Mouse (Mus musculus) layer of hippocampus, adult 2 months (tissue): ENCODE data around the gene Gmip. TPM values are rescaled to one million over a fixed set of nuclear protein-coding genes. Genes with fewer than 3 reads are reported as not detected.

Source experiments
- DNase-seq, 2 experiments: peaks; one replicate each; pipeline ENCODE4 v3.0.0; 2022; ENCODE audit warnings: low spot score in 2 of 2
- H3K27ac ChIP-seq: fragments of 200-600 bp; 2 replicates; pipeline ENCODE4 v1.8.1; 2022
- H3K4me3 ChIP-seq: fragments of 200-600 bp; 2 replicates; pipeline ENCODE4 v1.8.1; 2022; ENCODE audit warnings: mild to moderate bottlenecking
- CTCF ChIP-seq: fragments of 200-600 bp; conservative IDR thresholded peaks from 2 replicates; pipeline ENCODE4 v1.8.1; 2022; ENCODE audit warnings: antibody characterized with exemption, mild to moderate bottlenecking, moderate library complexity
- total RNA-seq, 2 experiments: library from RNA; stranded (reverse); gene quantifications; 2 replicates each; pipeline ENCODE4 v1.2.3; 2021

Gene Gmip
- total RNA-seq, 2 experiments from 2014 or later, result 11.1 to 15.7 TPM

DNA sequence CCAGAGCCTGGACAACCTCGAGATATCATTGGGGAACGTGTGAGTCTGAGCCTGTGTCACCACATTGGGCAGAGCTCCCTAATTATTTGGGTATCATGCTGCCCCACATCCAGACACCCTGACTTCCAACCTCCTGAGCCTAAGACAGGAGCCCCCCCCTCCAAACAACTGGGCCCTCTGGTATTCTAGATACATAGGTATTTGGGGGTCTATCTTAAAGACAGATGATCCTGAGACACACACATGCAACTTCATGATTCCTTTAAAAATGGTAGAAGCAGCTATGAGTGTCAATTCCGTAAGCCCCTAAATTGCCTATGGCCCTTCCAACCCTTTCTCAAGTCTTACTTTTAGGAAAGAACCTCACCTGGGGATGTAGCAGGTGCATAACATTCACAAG lies 1.3 kb downstream of the Gmip start:
- no peak for DNase-seq
- Histone ChIP-seq H3K27ac (no peak overlapping the region), H3K4me3 (no peak overlapping the region)
- no peak for TF ChIP-seq CTCF

DNA sequence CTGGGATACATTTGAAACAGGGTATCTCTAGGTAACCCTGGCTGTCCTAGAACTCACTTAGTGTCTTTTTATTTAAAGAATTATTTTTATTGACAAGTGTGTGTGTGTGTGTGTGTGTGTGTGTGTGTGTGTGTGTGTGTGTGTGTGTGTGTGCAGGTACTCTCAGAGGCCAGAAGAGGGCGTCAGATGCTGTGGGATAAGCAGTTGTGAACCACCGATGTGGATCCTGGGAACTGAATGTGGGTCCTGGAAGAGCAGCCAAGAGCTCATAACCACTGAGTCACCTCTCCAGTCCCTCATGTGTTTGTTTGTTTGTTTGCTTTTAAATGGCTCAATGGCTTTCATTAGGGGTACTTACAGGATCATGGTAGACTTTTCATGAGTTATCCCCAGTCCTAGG lies 6.4 kb downstream of the Gmip start:
- Histone ChIP-seq H3K4me3 (no peak overlapping the region), H3K27ac (no peak overlapping the region)
- TF ChIP-seq CTCF, result no peak
- no peak for DNase-seq

DNA sequence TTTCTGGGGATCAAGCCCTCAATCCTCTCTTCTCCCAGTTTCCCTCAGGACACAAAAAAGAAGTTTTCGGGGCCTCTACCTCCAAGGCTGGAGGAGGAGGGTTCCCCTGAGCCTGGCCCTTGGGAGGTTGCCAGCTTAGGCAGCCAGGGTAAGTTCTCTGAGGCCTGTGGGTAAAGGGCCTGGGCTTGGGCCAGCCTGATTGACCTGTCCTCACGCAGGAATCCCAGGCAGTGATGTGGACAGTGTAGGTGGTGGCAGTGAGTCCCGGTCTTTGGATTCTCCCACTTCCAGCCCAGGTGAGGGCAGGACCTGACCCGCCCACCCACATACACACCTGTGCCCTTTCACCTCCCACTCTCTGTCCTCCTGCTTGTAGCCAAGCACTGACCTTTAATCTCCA lies 6.9 kb downstream of the Gmip start:
- Histone ChIP-seq H3K27ac (no peak overlapping the region), H3K4me3 (no peak overlapping the region)
- no peak for TF ChIP-seq CTCF
- no peak for DNase-seq

GRCm38 (mm10) chr8:69820466-69820865 lies 12.0 kb downstream of the Gmip start:
- H3K27ac ChIP-seq, result no peak overlapping the region
- no peak overlapping the region for H3K4me3 ChIP-seq
- no peak for TF ChIP-seq CTCF
- DNase-seq, result no peak

- H3K27ac ChIP-seq, result no peak overlapping the region
- no peak for TF ChIP-seq CTCF
- peak overlapping the region; percentile 46 for H3K4me3 ChIP-seq
- no peak for DNase-seq
Measured at GRCm38 (mm10) chr8:69821971-69822385, 13.5 kb downstream of the Gmip start.

- Histone ChIP-seq H3K27ac (0 out of 2 replicates have a peak within 1 kb of the TSS, but pooled peaks have one; percentile 32), H3K4me3 (peak within 1 kb of the TSS; percentile 46)
- TF ChIP-seq CTCF, result no peak
- DNase-seq, result no peak
Measured at GRCm38 (mm10) chr8:69822386-69823191, 14.1 kb downstream of the Gmip start, which contains the start of gene Lpar2. Gene Lpar2, plus strand, starts transcription at chr8:69822429.

DNA sequence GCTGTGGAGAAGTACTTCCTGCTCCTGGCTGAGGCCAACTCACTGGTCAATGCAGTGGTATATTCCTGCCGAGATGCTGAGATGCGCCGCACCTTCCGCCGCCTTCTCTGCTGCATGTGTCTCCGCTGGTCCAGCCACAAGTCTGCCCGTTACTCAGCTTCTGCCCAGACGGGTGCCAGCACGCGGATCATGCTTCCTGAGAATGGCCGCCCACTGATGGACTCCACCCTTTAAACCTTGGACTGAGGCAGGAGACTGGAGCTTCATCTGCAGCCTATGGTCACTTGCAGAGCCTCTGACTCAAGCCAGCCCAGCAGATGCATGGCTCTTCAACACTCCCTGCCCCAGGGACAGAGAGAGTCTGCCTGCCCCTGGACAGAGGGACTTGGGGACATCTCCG lies 17.9 kb downstream of the Gmip start:
- Histone ChIP-seq H3K27ac (no peak overlapping the region), H3K4me3 (no peak overlapping the region)
- no peak for TF ChIP-seq CTCF
- DNase-seq, result no peak

DNA sequence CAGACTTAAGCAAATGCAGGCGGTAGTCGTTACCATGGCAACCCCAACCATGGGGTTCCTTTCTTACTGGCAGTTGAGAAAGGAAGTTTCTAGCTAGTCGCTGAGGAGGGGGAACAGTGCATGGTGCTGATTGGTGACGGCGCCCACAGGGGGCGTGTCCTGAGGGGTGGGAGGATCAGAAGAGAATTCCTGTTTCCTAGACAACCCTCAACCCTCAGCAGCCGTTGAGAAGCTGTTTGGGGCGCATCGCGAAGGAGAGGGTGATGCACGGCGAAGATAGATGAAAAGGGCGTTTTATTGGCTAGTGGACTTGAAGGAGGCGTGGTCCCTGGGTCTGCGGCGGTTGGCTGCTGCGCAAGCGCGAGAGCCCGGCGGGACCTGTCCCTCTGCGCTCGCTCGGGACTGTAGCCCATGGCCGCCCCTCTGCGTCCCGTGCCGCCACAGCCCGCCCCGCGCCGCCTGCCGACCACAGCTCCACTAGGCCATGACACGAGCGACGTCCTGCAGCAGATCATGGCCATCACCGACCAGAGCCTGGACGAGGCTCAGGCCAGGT lies 23.9 kb downstream of the Gmip start, which contains the start of gene Pbx4:
Gene Pbx4, plus strand, starts transcription at position 194 of the 556 bp plus-strand sequence.
- peak within 1 kb of the TSS; percentile 76 for H3K4me3 ChIP-seq
- H3K27ac ChIP-seq, result peak within 1 kb of the TSS; percentile 68
- peak; percentile 89 to 97 for DNase-seq
- peak; percentile 42; the same call in 1 of the 2 replicates for TF ChIP-seq CTCF

- H3K4me3 ChIP-seq, result no peak overlapping the region
- no peak for DNase-seq
- TF ChIP-seq CTCF, result no peak
- H3K27ac ChIP-seq, result no peak overlapping the region
Measured at GRCm38 (mm10) chr8:69837057-69837682, 28.7 kb downstream of the Gmip start.

- Histone ChIP-seq H3K27ac (no peak overlapping the region), H3K4me3 (no peak overlapping the region)
- no peak for TF ChIP-seq CTCF
- no peak for DNase-seq
Measured at GRCm38 (mm10) chr8:69847167-69848065, 38.9 kb downstream of the Gmip start.

GRCm38 (mm10) chr8:69848951-69849350 lies 40.5 kb downstream of the Gmip start:
- Histone ChIP-seq H3K4me3 (no peak overlapping the region), H3K27ac (no peak overlapping the region)
- TF ChIP-seq CTCF, result no peak
- DNase-seq, result no peak

DNA sequence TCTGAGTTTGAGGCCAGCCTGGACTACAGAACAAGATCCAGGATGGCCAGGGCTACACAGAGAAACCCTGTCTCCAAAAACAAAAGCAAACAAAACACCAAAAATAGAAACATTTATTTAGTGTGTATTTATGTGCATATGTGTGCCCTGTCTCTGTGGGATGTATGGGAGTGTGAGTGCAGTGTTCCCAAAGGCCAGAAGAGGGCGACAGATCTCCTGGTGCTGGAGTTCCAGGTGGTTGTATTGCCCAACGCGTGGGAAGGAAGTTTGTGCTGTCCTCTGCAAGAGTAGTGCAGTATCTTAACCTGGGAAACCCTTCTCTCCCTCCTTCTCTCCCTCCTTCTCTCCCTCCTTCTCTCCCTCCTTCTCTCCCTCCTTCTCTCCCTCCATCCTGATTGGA lies 41.4 kb downstream of the Gmip start:
- DNase-seq, result no peak
- TF ChIP-seq CTCF, result peak; percentile 50
- Histone ChIP-seq H3K27ac (no peak overlapping the region), H3K4me3 (no peak overlapping the region)
